In genomic region chr13:81861886-81862600, GRCm38 (mm10) we compare ENCODE assay signal across 29 mouse cellular contexts.
DNase-seq lines count a peak whose midpoint lies in the region; ATAC-seq lines count a peak whose summit lies in the region.
"Had no signal": no experiment of that assay in that cellular context is flagged by ENCODE, and none has a peak within 500 bp of the region (broad histone marks: within the 10 kb centered on the region; RNA-seq: fewer than 3 reads in every experiment).

No protein-coding gene starts in this region.

- H3K4me1 ChIP-seq in forebrain, embryonic 13.5 days: no peaks in the 10 kb centered on the region
- H3K4me1 ChIP-seq: hindbrain, embryonic 10.5 days; hindbrain, embryonic 15.5 days; kidney, embryonic 15.5 days; liver, embryonic 12.5 days; midbrain, embryonic 12.5 days; neural tube, embryonic 12.5 days had no signal

- no peaks in the 10 kb centered on the region for H3K36me3 ChIP-seq in forebrain, embryonic 13.5 days (ENCODE audit: poor library complexity, severe bottlenecking)
- H3K36me3 ChIP-seq: heart, embryonic 13.5 days; hindbrain, embryonic 10.5 days; hindbrain, embryonic 15.5 days; kidney, embryonic 15.5 days; liver, embryonic 12.5 days; midbrain, embryonic 12.5 days; neural tube, embryonic 12.5 days had no signal

- 89% methylated on average over 5 of the region's 5 CpGs for WGBS in forebrain, embryonic 13.5 days

- H3K4me2 ChIP-seq in forebrain, embryonic 13.5 days: no peak overlapping the region
- H3K4me2 ChIP-seq: heart, embryonic 13.5 days; hindbrain, embryonic 15.5 days; kidney, embryonic 15.5 days; liver, embryonic 12.5 days; midbrain, embryonic 12.5 days; neural tube, embryonic 12.5 days had no signal

- DNase-seq in frontal cortex, postnatal 36 days (ENCODE audit: low spot score in 2 of 2): peak; percentile 34 to 66
- no peak for DNase-seq in frontal cortex, postnatal 10 days (ENCODE audit: low spot score in 2 of 2)
- peak; percentile 56 for DNase-seq in 416B (ENCODE audit: low read depth)
- peak; percentile 33 to 35 for DNase-seq in left cerebral cortex, adult 18-20 months (ENCODE audit: low spot score in 2 of 2)
- peak; percentile 29 to 54 for DNase-seq in right cerebral cortex, postnatal 36 days (ENCODE audit: low spot score in 2 of 2)
- no peak for DNase-seq in heart, postnatal 14 days
- DNase-seq: adrenal gland, postnatal 36 days; cerebellum, adult 2 months; cerebellum, postnatal 14 days; heart, postnatal 10 days; kidney, adult 11 months; kidney, postnatal 25 days; liver, postnatal 0 days; lung, postnatal 36 days; thymus, adult 2 months; thymus, postnatal 36 days had no signal

- no peak overlapping the region for H3K9ac ChIP-seq in forebrain, embryonic 13.5 days
- H3K9ac ChIP-seq: heart, embryonic 13.5 days; hindbrain, embryonic 15.5 days; kidney, embryonic 15.5 days; liver, embryonic 12.5 days; liver, postnatal 0 days; midbrain, embryonic 12.5 days; neural tube, embryonic 12.5 days had no signal

- no peaks in the 10 kb centered on the region for H3K9me3 ChIP-seq in forebrain, embryonic 13.5 days (replicated peaks)
- H3K9me3 ChIP-seq: heart, embryonic 13.5 days; hindbrain, embryonic 10.5 days; hindbrain, embryonic 15.5 days; kidney, embryonic 15.5 days; liver, embryonic 12.5 days; midbrain, embryonic 12.5 days; neural tube, embryonic 12.5 days had no signal

- no peak for ATAC-seq in forebrain, embryonic 13.5 days
- ATAC-seq: CD4-positive, CD25-positive, alpha-beta regulatory T cell, adult 4 months; forebrain, embryonic 14.5 days; inflammation-experienced regulatory T-cells, adult 6 months; liver, embryonic 12.5 days; liver, postnatal 0 days had no signal

- intact Hi-C loops in heart, postnatal 14 days (cut with DNase I): no loop called here

- H3K27me3 ChIP-seq in forebrain, embryonic 13.5 days: no peaks in the 10 kb centered on the region
- H3K27me3 ChIP-seq: hindbrain, embryonic 15.5 days; kidney, embryonic 15.5 days; liver, embryonic 12.5 days; midbrain, embryonic 12.5 days; neural tube, embryonic 12.5 days had no signal

- H3K27ac ChIP-seq in forebrain, embryonic 13.5 days: no peak overlapping the region
- H3K27ac ChIP-seq: heart, embryonic 13.5 days; hindbrain, embryonic 10.5 days; hindbrain, embryonic 15.5 days; kidney, embryonic 15.5 days; liver, embryonic 12.5 days; midbrain, embryonic 12.5 days; neural tube, embryonic 12.5 days; stomach, postnatal 0 days had no signal

- no peak overlapping the region for H3K4me3 ChIP-seq in forebrain, embryonic 13.5 days
- H3K4me3 ChIP-seq: heart, embryonic 13.5 days; hindbrain, embryonic 10.5 days; hindbrain, embryonic 15.5 days; kidney, embryonic 15.5 days; liver, embryonic 12.5 days; midbrain, embryonic 12.5 days; myocyte; neural tube, embryonic 12.5 days had no signal

Comparison
In these comparisons a context has a peak if more than half of its experiments do, and no peak if none do; other contexts are left out.
1. DNase-seq: peak in frontal cortex, postnatal 36 days (2 of 2), 416B (single experiment), left cerebral cortex, adult 18-20 months (2 of 2) and right cerebral cortex, postnatal 36 days (2 of 2); none in frontal cortex, postnatal 10 days (0 of 2) and heart, postnatal 14 days (0 of 2).